25 mouse cellular contexts compared by ENCODE assay signal in genomic region chr1:176948861-176949260, GRCm38 (mm10).
DNase-seq lines count a peak whose midpoint lies in the region; ATAC-seq and TF ChIP-seq lines count a peak whose summit lies in the region.
"Had no signal": no experiment of that assay in that cellular context is flagged by ENCODE, and none has a peak within 500 bp of the region (broad histone marks: within the 10 kb centered on the region; RNA-seq: fewer than 3 reads in every experiment).

No protein-coding gene starts in this region.

- H3K27me3 ChIP-seq in forebrain, embryonic 14.5 days (replicated peaks; ENCODE audit: control insufficient read depth, insufficient read depth, low read length) = no peaks in the 10 kb centered on the region
- no peaks in the 10 kb centered on the region for H3K27me3 ChIP-seq in forebrain, embryonic 12.5 days
- H3K27me3 ChIP-seq in forebrain, postnatal 0 days (ENCODE audit: insufficient read depth, low read length) = no peaks in the 10 kb centered on the region
- H3K27me3 ChIP-seq: limb, embryonic 12.5 days; megakaryocyte, embryonic 14.5 days; midbrain, embryonic 15.5 days; neural tube, embryonic 12.5 days had no signal

- no peak for TF ChIP-seq CTCF in layer of hippocampus, adult 2 months (conservative IDR thresholded peaks at IDR 0.05)
- no peak for TF ChIP-seq CTCF in forebrain, postnatal 0 days (IDR thresholded peaks at IDR 0.05; ENCODE audit: low read depth)

- H3K4me2 ChIP-seq in forebrain, embryonic 14.5 days (ENCODE audit: low read length) = peak overlapping the region; percentile 15; the same call in 1 of the 2 replicates
- H3K4me2 ChIP-seq in forebrain, embryonic 12.5 days = no peak overlapping the region
- H3K4me2 ChIP-seq in forebrain, postnatal 0 days (ENCODE audit: low read depth) = no peak overlapping the region
- H3K4me2 ChIP-seq: limb, embryonic 12.5 days; liver, embryonic 11.5 days; midbrain, embryonic 15.5 days; neural tube, embryonic 12.5 days had no signal

- 0 out of 2 replicates have a peak overlapping the region, but pooled peaks have one; percentile 6 for H3K9ac ChIP-seq in forebrain, embryonic 14.5 days (ENCODE audit: low read length)
- no peak overlapping the region for H3K9ac ChIP-seq in forebrain, embryonic 12.5 days
- 0 out of 2 replicates have a peak overlapping the region, but pooled peaks have one; percentile 10 for H3K9ac ChIP-seq in forebrain, postnatal 0 days
- H3K9ac ChIP-seq: limb, embryonic 12.5 days; liver, postnatal 0 days; midbrain, embryonic 15.5 days; neural tube, embryonic 12.5 days had no signal

- peak overlapping the region; percentile 69 for H3K27ac ChIP-seq in forebrain, embryonic 14.5 days (ENCODE audit: low read depth, low read length)
- H3K27ac ChIP-seq in forebrain, embryonic 12.5 days = no peak overlapping the region
- peak overlapping the region; percentile 88 for H3K27ac ChIP-seq in layer of hippocampus, adult 2 months
- peak overlapping the region; percentile 80 for H3K27ac ChIP-seq in forebrain, postnatal 0 days (ENCODE audit: low read depth, low read length)
- H3K27ac ChIP-seq: heart, embryonic 10.5 days; kidney, postnatal 0 days; limb, embryonic 12.5 days; midbrain, embryonic 15.5 days; neural tube, embryonic 12.5 days; stomach, postnatal 0 days had no signal

- peaks cover 41% of the 10 kb centered on the region for H3K4me1 ChIP-seq in forebrain, embryonic 14.5 days (ENCODE audit: control insufficient read depth, insufficient read depth, low read length)
- peaks cover 45% of the 10 kb centered on the region for H3K4me1 ChIP-seq in forebrain, embryonic 12.5 days
- peaks cover 21% of the 10 kb centered on the region for H3K4me1 ChIP-seq in forebrain, postnatal 0 days (ENCODE audit: insufficient read depth)
- H3K4me1 ChIP-seq: heart, embryonic 10.5 days had no signal

- DNase-seq in forebrain, embryonic 14.5 days (ENCODE audit: low spot score) = peak; percentile 57
- no peak for DNase-seq in layer of hippocampus, adult 2 months (ENCODE audit: low spot score in 2 of 2)
- no peak for DNase-seq in layer of hippocampus, adult 9-11 months
- peak; percentile 34 for DNase-seq in R1 (ENCODE audit: low read depth, low spot score)
- DNase-seq in forebrain, postnatal 0 days = no peak
- DNase-seq in lung, adult 18-20 months = no peak
- DNase-seq: adrenal gland, adult 2 months; cerebellum, adult 18-20 months; gastrocnemius, postnatal 10 days; heart, postnatal 4 days; kidney, adult 2 months; liver, postnatal 0 days; lung, postnatal 14 days; right cerebral cortex, postnatal 14 days had no signal

- H3K36me3 ChIP-seq in forebrain, embryonic 14.5 days (ENCODE audit: control insufficient read depth, insufficient read depth, low read length) = no peaks in the 10 kb centered on the region
- no peaks in the 10 kb centered on the region for H3K36me3 ChIP-seq in forebrain, embryonic 12.5 days (replicated peaks)
- no peaks in the 10 kb centered on the region for H3K36me3 ChIP-seq in forebrain, postnatal 0 days (ENCODE audit: insufficient read depth)
- H3K36me3 ChIP-seq: heart, embryonic 10.5 days; limb, embryonic 12.5 days; midbrain, embryonic 15.5 days; neural tube, embryonic 12.5 days had no signal

- H3K9me3 ChIP-seq in forebrain, embryonic 14.5 days (replicated peaks; ENCODE audit: control insufficient read depth, low read length) = no peaks in the 10 kb centered on the region
- no peaks in the 10 kb centered on the region for H3K9me3 ChIP-seq in forebrain, embryonic 12.5 days
- no peaks in the 10 kb centered on the region for H3K9me3 ChIP-seq in forebrain, postnatal 0 days (ENCODE audit: low read length)
- H3K9me3 ChIP-seq: heart, embryonic 10.5 days; limb, embryonic 12.5 days; megakaryocyte, embryonic 14.5 days; midbrain, embryonic 15.5 days; neural tube, embryonic 12.5 days had no signal

- WGBS in forebrain, embryonic 14.5 days = 15% methylated on average over 6 of the region's 6 CpGs
- 25% methylated on average over 6 of the region's 6 CpGs for WGBS in forebrain, embryonic 12.5 days
- 17% methylated on average over 6 of the region's 6 CpGs for WGBS in forebrain, postnatal 0 days

- 0 out of 2 replicates have a peak, but pooled peaks have one; percentile 21 for ATAC-seq in forebrain, embryonic 14.5 days
- ATAC-seq in forebrain, embryonic 12.5 days (ENCODE audit: low FRiP score) = no peak
- ATAC-seq in forebrain, postnatal 0 days = no peak
- ATAC-seq in megakaryocyte, adult 5-6 weeks (ENCODE audit: poor library complexity, severe bottlenecking) = no peak
- ATAC-seq: CD4-positive, CD25-positive, alpha-beta regulatory T cell, adult 4 months; liver, postnatal 0 days; midbrain, embryonic 15.5 days had no signal

- no peak overlapping the region for H3K4me3 ChIP-seq in forebrain, embryonic 14.5 days (ENCODE audit: low read depth, low read length)
- no peak overlapping the region for H3K4me3 ChIP-seq in forebrain, embryonic 12.5 days (replicated peaks)
- H3K4me3 ChIP-seq in layer of hippocampus, adult 2 months = no peak overlapping the region
- no peak overlapping the region for H3K4me3 ChIP-seq in forebrain, postnatal 0 days (ENCODE audit: low read depth, low read length)
- H3K4me3 ChIP-seq: heart, embryonic 10.5 days; limb, embryonic 12.5 days; megakaryocyte, embryonic 14.5 days; midbrain, embryonic 15.5 days; neural tube, embryonic 12.5 days had no signal

Comparison
In these comparisons a context has a peak if more than half of its experiments do, and no peak if none do; other contexts are left out.
1. DNase-seq: peak in forebrain, embryonic 14.5 days (single experiment) and R1 (single experiment); none in layer of hippocampus, adult 2 months (0 of 2), layer of hippocampus, adult 9-11 months (single experiment), forebrain, postnatal 0 days (single experiment) and lung, adult 18-20 months (0 of 2).